Mouse (Mus musculus): Measurements from ENCODE around the gene Ckap2l. TPM values are rescaled to one million over a fixed set of nuclear protein-coding genes. Genes with fewer than 3 reads are reported as not detected.

Gene Ckap2l
- polyA plus RNA-seq, 1 experiment, result 11.6 TPM

DNA sequence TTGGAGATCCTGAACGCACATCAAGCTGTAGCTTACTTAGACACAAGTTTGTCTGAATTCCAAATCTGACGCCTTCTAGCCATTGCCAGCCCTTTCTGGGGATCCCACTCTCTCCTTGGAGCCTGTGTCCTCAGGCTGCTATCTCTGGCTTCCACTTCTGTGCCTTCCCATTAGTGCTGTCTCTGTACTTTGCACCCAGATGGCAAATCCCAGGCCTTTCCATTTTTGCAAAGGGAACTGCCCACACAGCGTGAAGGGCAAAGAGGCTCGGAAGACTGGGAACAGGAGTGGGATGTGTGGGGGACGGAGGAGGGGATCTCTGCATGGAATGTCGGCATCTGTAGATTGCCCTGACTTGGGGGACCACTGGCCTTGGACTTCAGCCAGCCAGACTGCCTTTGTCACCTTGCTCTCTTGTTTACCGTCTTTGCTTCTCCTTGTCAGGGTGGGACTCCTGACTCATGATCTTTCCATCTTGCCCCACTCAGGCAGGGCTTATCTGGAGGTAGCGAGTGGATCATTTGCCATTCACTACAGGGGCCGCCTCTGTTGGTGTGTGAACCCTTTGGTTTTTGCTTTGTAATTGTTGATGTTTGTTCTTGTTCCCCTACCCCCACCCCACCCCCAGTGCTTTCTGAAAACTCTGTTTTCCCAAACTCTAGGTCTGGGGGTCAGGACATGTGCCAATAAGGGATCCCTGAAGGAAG, 56.1 kb downstream of the Ckap2l start:
- Histone ChIP-seq H3K4me3 (ENCODE audit: control insufficient read depth, low read depth, low read length) (no peak overlapping the region), H3K4me1 (ENCODE audit: control insufficient read depth, insufficient read depth, low read length) (peaks cover 8% of the 10 kb centered on the region), H3K36me3 (ENCODE audit: control insufficient read depth, insufficient read depth, low read length) (no peaks in the 10 kb centered on the region), H3K27me3 (ENCODE audit: control insufficient read depth, insufficient read depth, low read length) (no peaks in the 10 kb centered on the region), H3K27ac (ENCODE audit: control insufficient read depth, insufficient read depth, low read depth, low read length) (no peak overlapping the region)
- TF ChIP-seq CTCF (IDR thresholded peaks at IDR 0.05; ENCODE audit: control insufficient read depth, insufficient read depth, insufficient replicate concordance, low read depth, low read length), result no peak
- no peak for TF ChIP-seq POLR2A (IDR thresholded peaks at IDR 0.05; ENCODE audit: control insufficient read depth, low read depth, low read length)

DNA sequence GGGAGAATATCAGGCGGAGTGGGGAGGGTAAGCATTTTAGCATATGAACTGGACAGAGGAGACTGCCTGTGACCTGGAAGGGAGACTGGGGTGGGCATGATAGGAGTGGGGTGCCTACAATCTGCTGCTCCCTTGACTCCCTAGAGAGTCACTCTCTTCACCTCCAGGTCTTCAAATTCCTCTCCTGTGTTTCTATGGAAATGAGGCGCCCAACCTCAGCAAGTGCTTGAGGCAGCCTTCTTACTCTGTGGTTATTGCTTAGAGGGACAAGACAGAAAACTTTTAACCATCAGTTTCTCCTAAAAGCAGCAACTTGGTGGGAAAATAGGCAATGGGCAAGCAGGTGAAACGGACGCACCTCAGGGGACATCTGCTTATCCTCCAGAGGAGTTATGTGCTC, 60.5 kb downstream of the Ckap2l start:
- no peak overlapping the region for H3K27ac ChIP-seq (ENCODE audit: control insufficient read depth, insufficient read depth, low read depth, low read length)
- TF ChIP-seq POLR2A (IDR thresholded peaks at IDR 0.05; ENCODE audit: control insufficient read depth, low read depth, low read length), result no peak
- TF ChIP-seq CTCF (IDR thresholded peaks at IDR 0.05; ENCODE audit: control insufficient read depth, insufficient read depth, insufficient replicate concordance, low read depth, low read length), result no peak
- no peaks in the 10 kb centered on the region for H3K36me3 ChIP-seq (ENCODE audit: control insufficient read depth, insufficient read depth, low read length)
- H3K4me3 ChIP-seq (ENCODE audit: control insufficient read depth, low read depth, low read length), result no peak overlapping the region
- no peaks in the 10 kb centered on the region for H3K4me1 ChIP-seq (ENCODE audit: control insufficient read depth, insufficient read depth, low read length)
- no peaks in the 10 kb centered on the region for H3K27me3 ChIP-seq (ENCODE audit: control insufficient read depth, insufficient read depth, low read length)

DNA sequence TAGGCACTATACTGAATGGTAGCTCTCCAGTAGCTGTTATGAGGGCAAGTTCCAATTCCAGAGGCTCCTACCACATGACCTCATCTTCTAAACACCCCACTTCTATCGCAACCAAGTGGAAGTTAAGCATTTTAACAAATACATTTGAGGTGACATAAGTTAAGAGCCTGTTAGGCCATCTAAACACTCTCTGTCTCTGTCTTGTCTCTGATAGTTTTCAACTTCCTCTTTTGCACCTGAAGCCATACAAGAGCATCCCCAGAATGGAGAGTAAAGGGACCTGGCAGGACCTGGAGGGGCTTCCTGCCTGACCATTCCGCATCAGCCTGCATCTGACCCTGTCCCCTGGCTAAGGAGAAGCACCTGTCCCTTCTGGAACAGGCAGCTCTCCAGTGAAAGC, 62.3 kb downstream of the Ckap2l start:
- Histone ChIP-seq H3K27ac (ENCODE audit: control insufficient read depth, insufficient read depth, low read depth, low read length) (no peak overlapping the region), H3K36me3 (ENCODE audit: control insufficient read depth, insufficient read depth, low read length) (no peaks in the 10 kb centered on the region), H3K4me3 (ENCODE audit: control insufficient read depth, low read depth, low read length) (no peak overlapping the region), H3K4me1 (ENCODE audit: control insufficient read depth, insufficient read depth, low read length) (no peaks in the 10 kb centered on the region), H3K27me3 (ENCODE audit: control insufficient read depth, insufficient read depth, low read length) (no peaks in the 10 kb centered on the region)
- TF ChIP-seq POLR2A (IDR thresholded peaks at IDR 0.05; ENCODE audit: control insufficient read depth, low read depth, low read length) (no peak), CTCF (IDR thresholded peaks at IDR 0.05; ENCODE audit: control insufficient read depth, insufficient read depth, insufficient replicate concordance, low read depth, low read length) (no peak)

DNA sequence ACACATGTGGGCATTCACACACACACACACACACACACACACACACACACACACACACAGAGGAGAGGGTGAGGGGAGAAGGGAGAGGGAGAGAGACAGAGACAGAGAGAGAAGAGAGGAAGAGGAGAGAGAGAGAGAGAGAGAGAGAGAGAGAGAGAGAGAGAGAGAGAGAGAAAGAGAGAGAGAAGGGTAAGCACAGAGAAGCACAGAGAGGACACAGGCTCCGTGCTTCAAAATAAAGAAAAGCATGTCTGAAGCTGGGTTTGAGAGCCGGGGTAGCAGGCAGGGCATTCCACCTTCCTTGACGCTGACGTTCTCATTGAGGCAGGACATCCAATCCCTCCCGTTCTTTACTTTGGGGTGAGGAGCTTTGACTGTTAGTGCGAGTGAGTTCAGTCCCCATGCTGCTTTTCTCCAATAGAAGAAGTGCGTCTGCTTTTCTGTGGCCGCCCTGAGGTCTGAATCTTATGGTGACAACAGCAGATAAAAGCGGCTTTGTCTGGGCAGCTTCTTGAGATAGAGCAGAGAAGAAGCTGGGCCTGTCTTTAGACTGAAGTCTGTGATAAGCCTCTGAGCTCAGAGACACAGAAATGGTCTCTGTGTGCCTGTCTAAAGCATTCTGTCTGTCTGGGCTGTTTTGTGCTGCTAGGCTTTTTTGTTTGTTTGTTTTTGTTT, 63.1 kb downstream of the Ckap2l start:
- Histone ChIP-seq H3K4me1 (ENCODE audit: control insufficient read depth, insufficient read depth, low read length) (no peaks in the 10 kb centered on the region), H3K4me3 (ENCODE audit: control insufficient read depth, low read depth, low read length) (no peak overlapping the region), H3K27ac (ENCODE audit: control insufficient read depth, insufficient read depth, low read depth, low read length) (no peak overlapping the region), H3K36me3 (ENCODE audit: control insufficient read depth, insufficient read depth, low read length) (no peaks in the 10 kb centered on the region), H3K27me3 (ENCODE audit: control insufficient read depth, insufficient read depth, low read length) (no peaks in the 10 kb centered on the region)
- TF ChIP-seq POLR2A (IDR thresholded peaks at IDR 0.05; ENCODE audit: control insufficient read depth, low read depth, low read length), result no peak
- TF ChIP-seq CTCF (IDR thresholded peaks at IDR 0.05; ENCODE audit: control insufficient read depth, insufficient read depth, insufficient replicate concordance, low read depth, low read length), result no peak

DNA sequence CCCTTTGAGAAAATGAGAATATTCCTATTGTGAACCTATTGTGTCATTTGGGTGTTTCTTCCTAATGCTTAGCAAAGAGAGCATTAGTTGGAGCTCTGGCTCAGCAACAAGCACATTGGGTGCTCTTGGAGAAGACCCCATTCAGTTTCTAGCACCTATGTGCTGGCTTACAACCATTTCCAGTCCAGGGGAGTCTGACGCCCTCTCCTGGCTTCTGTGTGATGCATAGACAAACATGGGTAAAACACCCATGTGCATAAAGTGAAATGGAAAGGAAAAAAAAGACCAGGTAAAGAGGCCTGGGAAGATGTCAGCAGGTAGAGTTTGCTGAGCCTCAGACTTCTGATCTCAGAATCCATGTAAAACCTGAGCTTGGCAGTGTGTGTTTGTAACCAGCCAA, 63.8 kb downstream of the Ckap2l start:
- Histone ChIP-seq H3K36me3 (ENCODE audit: control insufficient read depth, insufficient read depth, low read length) (no peaks in the 10 kb centered on the region), H3K27ac (ENCODE audit: control insufficient read depth, insufficient read depth, low read depth, low read length) (no peak overlapping the region), H3K4me3 (ENCODE audit: control insufficient read depth, low read depth, low read length) (no peak overlapping the region), H3K4me1 (ENCODE audit: control insufficient read depth, insufficient read depth, low read length) (no peaks in the 10 kb centered on the region), H3K27me3 (ENCODE audit: control insufficient read depth, insufficient read depth, low read length) (no peaks in the 10 kb centered on the region)
- no peak for TF ChIP-seq POLR2A (IDR thresholded peaks at IDR 0.05; ENCODE audit: control insufficient read depth, low read depth, low read length)
- no peak for TF ChIP-seq CTCF (IDR thresholded peaks at IDR 0.05; ENCODE audit: control insufficient read depth, insufficient read depth, insufficient replicate concordance, low read depth, low read length)

DNA sequence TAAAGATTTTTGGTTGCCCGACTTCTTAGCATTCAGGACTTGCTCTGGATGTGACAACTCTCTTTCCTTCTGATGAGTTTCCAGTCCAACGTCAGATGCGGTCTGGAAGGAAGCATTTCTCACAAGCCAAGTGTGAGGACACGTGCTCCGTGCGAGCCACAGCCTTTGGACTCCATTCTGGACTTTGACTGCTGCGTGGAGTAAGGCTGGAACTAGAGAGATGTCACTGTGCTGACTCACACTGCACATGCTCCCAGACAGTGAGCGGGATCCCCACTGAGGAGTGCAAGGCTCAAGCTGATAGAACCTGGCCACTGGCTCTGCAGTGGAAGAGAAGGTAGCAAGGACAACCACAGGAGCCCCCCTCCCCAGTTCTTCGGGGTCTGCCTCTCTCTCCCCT, 64.5 kb downstream of the Ckap2l start:
- no peaks in the 10 kb centered on the region for H3K27me3 ChIP-seq (ENCODE audit: control insufficient read depth, insufficient read depth, low read length)
- H3K27ac ChIP-seq (ENCODE audit: control insufficient read depth, insufficient read depth, low read depth, low read length), result no peak overlapping the region
- no peak overlapping the region for H3K4me3 ChIP-seq (ENCODE audit: control insufficient read depth, low read depth, low read length)
- TF ChIP-seq CTCF (IDR thresholded peaks at IDR 0.05; ENCODE audit: control insufficient read depth, insufficient read depth, insufficient replicate concordance, low read depth, low read length), result no peak
- TF ChIP-seq POLR2A (IDR thresholded peaks at IDR 0.05; ENCODE audit: control insufficient read depth, low read depth, low read length), result no peak
- H3K4me1 ChIP-seq (ENCODE audit: control insufficient read depth, insufficient read depth, low read length), result no peaks in the 10 kb centered on the region
- H3K36me3 ChIP-seq (ENCODE audit: control insufficient read depth, insufficient read depth, low read length), result no peaks in the 10 kb centered on the region

DNA sequence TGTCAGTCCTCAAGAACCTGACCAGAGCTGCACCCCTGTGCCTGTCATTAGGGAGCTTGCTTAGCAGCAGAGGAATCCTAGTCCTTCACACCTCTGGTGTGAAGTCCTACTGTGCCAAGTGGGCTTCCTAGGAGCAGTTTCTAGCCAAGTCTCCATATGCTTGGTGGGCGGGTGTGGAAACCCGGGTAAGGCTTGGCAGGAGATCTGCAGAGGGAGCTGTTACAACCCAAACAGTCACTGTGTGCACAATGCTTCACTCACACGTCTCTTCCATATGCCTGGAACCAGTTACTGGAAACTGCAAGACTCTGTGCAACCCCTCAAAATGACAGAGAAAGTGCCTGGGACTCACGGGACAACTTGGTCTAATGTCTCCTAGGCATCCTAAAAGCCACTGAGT, 65.0 kb downstream of the Ckap2l start:
- H3K4me1 ChIP-seq (ENCODE audit: control insufficient read depth, insufficient read depth, low read length), result no peaks in the 10 kb centered on the region; the same call in 1 of the 2 replicates
- no peak overlapping the region for H3K4me3 ChIP-seq (ENCODE audit: control insufficient read depth, low read depth, low read length)
- no peaks in the 10 kb centered on the region for H3K36me3 ChIP-seq (ENCODE audit: control insufficient read depth, insufficient read depth, low read length)
- no peak overlapping the region for H3K27ac ChIP-seq (ENCODE audit: control insufficient read depth, insufficient read depth, low read depth, low read length)
- no peak for TF ChIP-seq CTCF (IDR thresholded peaks at IDR 0.05; ENCODE audit: control insufficient read depth, insufficient read depth, insufficient replicate concordance, low read depth, low read length)
- TF ChIP-seq POLR2A (IDR thresholded peaks at IDR 0.05; ENCODE audit: control insufficient read depth, low read depth, low read length), result no peak
- H3K27me3 ChIP-seq (ENCODE audit: control insufficient read depth, insufficient read depth, low read length), result no peaks in the 10 kb centered on the region
